In the genomic region with DNA sequence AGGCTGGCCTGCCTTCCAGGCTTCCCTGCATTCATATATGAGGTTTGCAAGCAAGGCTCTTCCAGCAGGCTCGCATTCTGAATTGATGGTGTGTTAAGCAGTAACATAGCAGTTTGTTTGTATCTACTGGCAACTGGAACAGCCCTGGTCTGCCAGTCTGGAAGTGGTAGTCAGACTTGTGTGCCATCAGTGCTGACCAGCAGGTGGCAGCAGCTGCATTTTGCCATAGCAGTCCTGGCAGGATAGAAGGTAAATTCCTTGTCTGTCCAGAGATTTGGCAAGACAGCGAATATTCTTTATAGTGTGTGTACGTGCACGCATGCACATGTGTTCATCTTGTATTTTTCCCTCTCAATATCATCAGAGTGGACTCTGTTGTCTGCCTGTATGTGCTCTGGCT, we compare ENCODE assay signal across 8 mouse cellular contexts.
A peak's percentile ranks its signal among the peaks of the same experiment; 100 is the strongest.
DNase-seq lines count a peak whose midpoint lies in the region; ATAC-seq lines count a peak whose summit lies in the region.
"Had no signal": no experiment of that assay in that cellular context is flagged by ENCODE, and none has a peak within 500 bp of the region (broad histone marks: within the 10 kb centered on the region; RNA-seq: fewer than 3 reads in every experiment).

No protein-coding gene starts in this region.

- H3K4me2 ChIP-seq in intestine, embryonic 16.5 days (ENCODE audit: low read depth, low read length), result no peak overlapping the region
- no peak overlapping the region for H3K4me2 ChIP-seq in midbrain, embryonic 11.5 days
- H3K4me2 ChIP-seq: stomach, embryonic 15.5 days had no signal

- H3K27ac ChIP-seq in intestine, embryonic 16.5 days (ENCODE audit: low read length), result no peak overlapping the region
- H3K27ac ChIP-seq in midbrain, embryonic 11.5 days (ENCODE audit: low read depth, low read length), result no peak overlapping the region
- H3K27ac ChIP-seq: stomach, embryonic 15.5 days had no signal

- no peak overlapping the region for H3K4me3 ChIP-seq in intestine, embryonic 16.5 days (ENCODE audit: low read length)
- H3K4me3 ChIP-seq in midbrain, embryonic 11.5 days (ENCODE audit: low read depth, low read length), result no peak overlapping the region
- H3K4me3 ChIP-seq: stomach, embryonic 15.5 days had no signal

- H3K9me3 ChIP-seq in intestine, embryonic 16.5 days (ENCODE audit: control insufficient read depth, low read length), result no peaks in the 10 kb centered on the region
- H3K9me3 ChIP-seq in midbrain, embryonic 11.5 days (ENCODE audit: control insufficient read depth, low read length), result no peaks in the 10 kb centered on the region
- H3K9me3 ChIP-seq: stomach, embryonic 15.5 days had no signal

- ATAC-seq in intestine, embryonic 16.5 days, result peak; percentile 76
- peak; percentile 59; the same call in 1 of the 2 replicates for ATAC-seq in midbrain, embryonic 11.5 days (ENCODE audit: low FRiP score)

- 19% methylated on average over 4 of the region's 4 CpGs for WGBS in intestine, embryonic 16.5 days
- WGBS in midbrain, embryonic 11.5 days, result 41% methylated on average over 4 of the region's 4 CpGs

- intact Hi-C loops in gastrocnemius, postnatal 36 days (cut with DNase I), result loop anchor here (1.0 to 5.0 kb wide), 2 partner anchors 61 to 74 kb away; no protein-coding TSS in a partner anchor
- intact Hi-C loops in left cerebral cortex, postnatal 25 days (cut with DNase I), result loop anchor here (1.0 to 5.0 kb wide), 3 partner anchors 61 to 389 kb away; no protein-coding TSS in a partner anchor

- DNase-seq in adrenal gland, adult 18-20 months (ENCODE audit: low spot score in 2 of 2), result peak; percentile 81 to 82
- peak; percentile 67 for DNase-seq in embryo, embryonic 11.5 days (ENCODE audit: low read depth, low spot score)
- DNase-seq in gastrocnemius, postnatal 36 days, result peak; percentile 63 to 69
- peak; percentile 89 to 93 for DNase-seq in left cerebral cortex, postnatal 25 days (ENCODE audit: low spot score in 2 of 2)
- DNase-seq in midbrain, embryonic 11.5 days (ENCODE audit: low spot score, missing footprints), result peak; percentile 94
- DNase-seq in spleen, adult 12 weeks (ENCODE audit: low spot score), result peak; percentile 10

- no peak overlapping the region for H3K9ac ChIP-seq in intestine, embryonic 16.5 days (ENCODE audit: low read depth, low read length)
- no peak overlapping the region for H3K9ac ChIP-seq in midbrain, embryonic 11.5 days (ENCODE audit: low read length)
- H3K9ac ChIP-seq: stomach, embryonic 15.5 days had no signal

- no peaks in the 10 kb centered on the region for H3K27me3 ChIP-seq in intestine, embryonic 16.5 days (replicated peaks; ENCODE audit: control insufficient read depth, insufficient read depth, low read length)
- H3K27me3 ChIP-seq in midbrain, embryonic 11.5 days (ENCODE audit: control insufficient read depth, insufficient read depth, low read length), result no peaks in the 10 kb centered on the region
- H3K27me3 ChIP-seq: stomach, embryonic 15.5 days had no signal

- H3K4me1 ChIP-seq in intestine, embryonic 16.5 days (ENCODE audit: control insufficient read depth, insufficient read depth, low read length), result peaks cover 12% of the 10 kb centered on the region
- H3K4me1 ChIP-seq in midbrain, embryonic 11.5 days (ENCODE audit: control insufficient read depth, insufficient read depth, low read length), result peaks cover 11% of the 10 kb centered on the region
- H3K4me1 ChIP-seq: stomach, embryonic 15.5 days had no signal

- H3K36me3 ChIP-seq in intestine, embryonic 16.5 days (ENCODE audit: control insufficient read depth, insufficient read depth, low read length), result no peaks in the 10 kb centered on the region
- no peaks in the 10 kb centered on the region for H3K36me3 ChIP-seq in midbrain, embryonic 11.5 days (ENCODE audit: control insufficient read depth, insufficient read depth, low read length)
- H3K36me3 ChIP-seq: stomach, embryonic 15.5 days had no signal

Comparison
In these comparisons a context has a peak if more than half of its experiments do, and no peak if none do; other contexts are left out.
1. DNase-seq: peak in every context shown above with its lines; median percentile 94 in midbrain, embryonic 11.5 days; 91 in left cerebral cortex, postnatal 25 days; 82 in adrenal gland, adult 18-20 months; 67 in embryo, embryonic 11.5 days; 66 in gastrocnemius, postnatal 36 days; 10 in spleen, adult 12 weeks.